Mouse (Mus musculus) layer of hippocampus, adult 11-12 months (tissue): ENCODE results near the gene Bcl2.

Source experiments
- DNase-seq: peaks from one replicate; pipeline ENCODE4 v3.0.0; 2022; ENCODE audit warnings: low spot score

The Bcl2 gene

DNA sequence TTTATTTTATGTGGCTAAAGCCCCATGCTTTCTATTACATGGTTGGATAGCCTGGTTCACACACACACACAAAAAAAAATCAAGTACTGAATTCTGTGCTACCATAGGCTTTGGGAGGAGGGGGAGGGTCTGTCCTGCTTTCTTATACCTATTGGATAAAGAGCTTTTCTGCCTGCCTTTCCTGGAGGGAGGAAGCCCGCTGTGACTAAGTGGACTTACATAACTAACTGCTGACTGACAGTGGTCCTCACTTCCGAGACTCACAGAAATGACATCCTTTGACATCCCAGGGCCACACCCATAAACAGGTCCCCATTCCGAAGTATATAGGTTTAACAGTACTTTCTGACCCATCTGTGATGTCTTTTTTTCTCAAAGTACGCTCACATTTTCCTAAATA is 200.6 kb downstream of the Bcl2 start:
- no peak for DNase-seq

DNA sequence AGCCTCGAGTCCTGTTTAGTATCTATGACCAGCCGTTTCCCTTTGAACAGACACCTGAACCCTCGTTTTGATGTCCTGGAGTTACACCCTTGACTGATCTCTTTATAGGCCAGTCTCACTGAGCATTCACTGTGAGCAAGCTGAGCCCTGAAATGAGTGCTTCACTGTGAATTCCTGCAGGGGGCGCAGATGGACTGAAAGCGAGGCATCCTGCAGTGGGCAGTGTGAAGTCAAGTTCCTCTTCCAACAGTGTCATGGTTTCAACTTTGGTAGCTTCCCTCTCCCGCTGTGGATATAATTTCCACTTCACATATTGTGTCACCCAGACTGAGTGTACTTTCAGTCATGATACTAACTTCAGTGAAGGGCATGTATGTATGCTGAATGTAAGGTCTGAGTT is 202.5 kb downstream of the Bcl2 start:
- peak; percentile 67 for DNase-seq

DNA sequence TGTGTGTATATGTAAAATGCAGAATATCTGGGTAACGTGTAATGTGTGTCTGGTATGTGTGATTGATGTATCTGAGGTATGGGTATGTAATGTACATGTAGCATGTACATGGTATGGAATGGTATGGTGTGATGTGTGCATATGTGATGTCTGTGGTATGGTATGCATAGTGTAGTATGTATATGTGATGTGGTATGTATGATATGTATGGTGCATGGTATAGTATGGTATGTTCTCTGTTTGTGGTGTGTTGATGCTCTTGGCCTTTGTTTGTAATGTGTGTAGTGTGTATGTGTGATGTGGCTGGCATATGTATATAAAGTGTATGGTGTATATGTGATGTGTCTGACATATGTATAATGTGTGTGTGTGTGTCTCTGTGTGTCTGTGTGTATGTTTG is 206.5 kb downstream of the Bcl2 start:
- DNase-seq = no peak

DNA sequence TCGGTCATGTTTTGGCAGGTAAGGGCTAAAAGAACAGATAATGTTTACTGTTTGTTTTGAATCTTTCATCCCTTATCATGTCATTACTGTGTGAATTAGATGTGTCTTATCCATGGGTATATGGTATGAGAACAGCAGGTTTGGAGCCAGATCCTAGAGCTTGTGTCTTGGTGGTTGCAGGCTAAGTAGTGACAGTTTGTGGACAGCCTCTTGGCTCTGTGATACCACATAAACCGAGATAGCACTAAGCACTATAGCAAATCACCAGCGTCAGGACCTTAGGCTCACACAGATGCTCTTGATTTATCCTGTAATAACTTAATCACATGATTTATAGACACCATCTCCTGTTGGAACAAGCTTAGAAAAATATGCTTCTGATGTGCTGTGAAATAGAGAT is 210.2 kb downstream of the Bcl2 start:
- DNase-seq = no peak

DNA sequence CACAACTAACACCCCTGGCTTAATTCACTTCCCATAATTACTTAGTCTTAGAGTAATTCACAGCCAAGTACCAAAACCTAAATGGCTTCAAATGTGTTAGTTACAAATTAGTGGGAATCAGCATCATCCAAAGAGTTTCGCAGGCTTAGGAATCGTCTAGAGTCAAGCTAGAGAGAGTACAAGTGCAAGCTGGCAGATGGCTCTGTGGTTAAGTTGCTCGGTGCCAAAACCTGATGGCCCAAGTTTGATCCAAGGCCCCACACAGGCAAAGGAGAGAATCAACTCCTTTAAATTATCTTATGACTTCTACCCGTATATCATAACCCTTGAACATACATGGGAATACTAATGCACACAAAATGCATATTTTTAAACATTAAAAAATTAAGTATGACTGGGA is 210.7 kb downstream of the Bcl2 start:
- DNase-seq = no peak

DNA sequence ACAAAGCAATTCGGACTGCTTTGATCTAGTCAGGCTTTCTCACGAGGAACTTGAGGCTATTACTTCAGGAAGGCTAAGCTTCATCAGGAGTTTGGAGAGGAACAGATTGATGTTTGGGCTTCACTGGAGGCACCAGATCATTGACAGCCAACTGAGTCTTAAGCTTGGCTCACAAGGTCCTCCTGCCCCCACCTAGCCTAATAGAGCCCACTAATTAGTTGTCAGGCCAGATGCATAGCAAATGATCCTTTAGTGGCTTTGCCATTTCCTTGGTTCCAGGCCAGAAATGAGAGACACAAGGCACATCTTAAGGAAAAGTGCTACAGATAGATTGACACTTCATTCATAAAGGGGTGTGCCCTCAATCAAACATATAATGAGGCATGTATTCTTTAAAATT is 216.1 kb downstream of the Bcl2 start:
- no peak for DNase-seq
